Mouse (Mus musculus) ovary, postnatal 14 days (tissue): Measurements from ENCODE around the gene Ddx19b.
"Not testable (repeated sequence)": the region's sequence is repeated elsewhere in the genome, so short reads cannot be mapped to it uniquely, and the experiment has no call there.

Source experiments
- DNase-seq: peaks from one replicate; pipeline ENCODE4 v3.0.0; 2022; ENCODE audit warnings: low spot score

Ddx19b gene

GRCm38 (mm10) chr8:111034276-111034675, 2.7 kb upstream of the Ddx19b start:
- no peak for DNase-seq

DNA sequence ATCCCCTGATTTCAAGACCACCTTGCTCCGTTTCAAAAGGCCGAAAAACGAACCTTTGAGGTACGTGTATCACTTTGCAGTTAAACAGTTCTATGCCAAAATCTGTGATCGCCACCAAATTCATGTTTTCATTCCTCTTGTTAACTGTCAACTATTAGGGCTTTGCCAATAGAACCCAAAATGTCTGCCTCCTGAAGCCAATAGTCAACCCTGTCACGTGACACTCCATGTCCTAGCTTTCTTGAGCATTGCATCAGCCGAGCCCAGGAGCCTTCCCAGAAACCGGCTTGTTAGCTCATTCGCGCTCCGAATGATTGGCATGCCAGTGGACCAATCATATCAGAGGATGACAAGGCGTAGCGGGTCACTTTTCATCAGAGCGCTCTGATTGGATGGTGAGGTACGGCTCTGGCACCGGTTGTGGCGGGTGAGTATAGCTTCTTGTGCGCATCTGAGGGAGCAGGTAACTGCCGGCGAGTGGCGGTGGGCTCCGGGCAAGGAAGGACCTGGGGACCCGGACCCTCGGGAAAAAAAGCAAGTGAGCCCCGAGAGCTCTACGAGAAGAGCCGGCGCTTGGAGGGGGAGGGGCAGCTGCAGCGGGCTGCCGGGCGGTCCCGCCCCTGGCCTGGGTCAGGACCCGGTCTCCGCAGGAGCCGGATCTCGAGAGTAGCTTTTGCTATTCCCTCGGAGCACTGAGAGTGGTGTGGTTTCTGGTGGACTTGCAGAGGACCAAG, 2.1 kb upstream of the Ddx19b start:
- DNase-seq: peak; percentile 93

DNA sequence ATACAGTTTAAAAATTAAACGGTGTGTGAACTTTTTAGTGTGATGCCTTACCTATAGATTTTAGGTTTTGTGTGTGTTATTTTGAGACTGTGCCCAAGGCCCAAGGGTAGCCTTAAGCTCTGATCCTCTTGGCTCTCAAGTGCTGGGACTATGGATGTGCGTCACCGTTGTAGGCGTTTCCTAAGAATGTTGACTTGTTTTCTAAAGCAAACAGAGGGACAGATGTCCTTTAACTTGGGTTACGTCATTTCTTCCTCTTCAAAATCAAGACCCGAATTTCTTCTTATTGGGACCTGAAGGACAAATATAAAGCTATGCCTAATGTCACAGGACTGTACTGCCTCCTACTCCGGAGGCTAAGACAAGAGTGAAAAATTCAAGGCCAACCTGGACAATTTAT, 1.4 kb upstream of the Ddx19b start, which contains the start of gene Aars:
TSS of gene Aars (plus strand) at position 229 of the 400 bp plus-strand sequence.
- no peak for DNase-seq

GRCm38 (mm10) chr8:111030045-111030444, 1.5 kb downstream of the Ddx19b start:
- DNase-seq: no peak

DNA sequence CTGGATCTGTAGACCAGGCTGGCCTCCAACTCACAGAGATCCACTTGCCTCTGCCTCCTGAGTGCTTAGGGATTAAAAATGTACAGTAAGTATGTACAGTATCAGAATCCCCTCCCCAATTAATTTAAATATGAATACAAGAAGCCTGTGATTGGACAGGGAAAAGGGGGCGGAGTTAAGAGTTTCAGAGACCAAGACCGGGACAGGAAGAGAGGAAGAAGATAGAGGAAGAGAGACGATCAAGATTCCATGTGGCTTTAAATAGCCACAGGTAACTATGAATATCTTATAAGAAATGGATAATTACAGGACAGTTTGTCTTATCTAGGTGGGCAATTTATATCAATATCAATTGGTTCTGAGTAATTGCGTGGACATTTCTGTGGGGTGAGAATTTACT, 2.0 kb downstream of the Ddx19b start:
- DNase-seq: no peak

GRCm38 (mm10) chr8:111027391-111027937, 4.1 kb downstream of the Ddx19b start:
- peak; percentile 78 for DNase-seq

DNA sequence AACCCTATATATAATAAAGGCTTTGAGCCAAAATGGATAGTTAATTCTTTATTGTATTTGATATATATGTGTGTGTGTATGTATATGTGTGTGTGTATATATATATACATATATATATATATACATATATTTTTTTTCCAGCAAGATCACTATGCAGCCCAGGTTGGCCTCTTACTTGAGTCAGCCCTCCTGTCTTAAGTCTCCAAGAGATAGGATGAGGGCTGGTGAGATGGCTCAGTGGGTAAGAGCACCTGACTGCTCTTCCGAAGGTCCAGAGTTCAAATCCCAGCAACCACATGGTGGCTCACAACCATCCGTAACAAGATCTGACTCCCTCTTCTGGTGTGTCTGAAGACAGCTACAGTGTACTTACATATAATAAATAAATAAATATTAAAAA, 4.9 kb downstream of the Ddx19b start:
- not testable (repeated sequence) for DNase-seq

GRCm38 (mm10) chr8:111010230-111010991, 21.1 kb downstream of the Ddx19b start:
- DNase-seq: not testable (repeated sequence)

DNA sequence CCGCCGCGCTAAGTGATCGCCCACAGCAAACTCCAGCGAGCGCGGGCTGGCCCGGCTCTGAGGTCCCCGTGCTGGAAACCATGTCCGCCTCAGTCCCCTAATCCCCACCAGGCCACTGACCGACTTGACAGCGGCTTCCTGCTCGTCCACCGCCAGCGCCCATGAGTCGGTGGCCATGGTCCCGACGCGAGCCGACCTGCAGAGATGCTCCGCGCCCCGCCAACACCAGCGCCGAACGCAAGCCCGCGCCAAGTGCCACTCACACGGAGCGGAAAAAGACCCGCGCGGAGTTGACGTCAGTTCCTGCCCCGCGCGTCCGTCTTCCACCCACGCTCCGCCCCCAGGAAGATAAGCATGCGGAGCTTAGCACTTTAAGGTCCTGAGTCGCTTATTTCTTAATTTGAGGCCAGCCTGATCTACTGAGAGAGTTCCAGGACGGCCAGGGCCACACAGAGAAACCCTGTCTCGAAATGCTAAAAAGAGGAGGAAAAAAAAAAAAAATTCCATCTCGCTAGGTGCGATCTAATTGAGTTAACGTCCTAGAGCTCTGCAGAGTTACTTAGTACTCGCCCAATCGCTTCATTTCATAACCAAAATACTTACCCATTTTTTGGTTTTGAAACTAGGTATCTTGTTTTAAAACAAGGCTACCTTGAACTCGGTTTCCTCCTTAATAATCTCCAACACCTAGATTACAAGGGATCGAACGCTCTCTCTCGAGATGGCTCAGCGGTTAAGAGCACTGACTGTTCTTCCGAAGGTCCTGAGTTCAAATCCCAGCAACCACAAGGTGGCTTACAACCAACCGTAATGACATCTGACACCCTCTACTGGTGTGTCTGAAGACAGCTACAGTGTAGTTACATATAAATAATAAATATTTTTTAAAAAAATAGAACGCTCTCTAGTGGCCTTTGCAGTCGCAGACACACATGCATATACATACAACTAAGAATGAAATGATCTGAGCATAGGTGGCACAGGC, 33.7 kb downstream of the Ddx19b start, which contains the start of gene Ddx19a:
TSS of gene Ddx19a (minus strand) at position 254 of the 985 bp plus-strand sequence.
- DNase-seq: peak; percentile 74

DNA sequence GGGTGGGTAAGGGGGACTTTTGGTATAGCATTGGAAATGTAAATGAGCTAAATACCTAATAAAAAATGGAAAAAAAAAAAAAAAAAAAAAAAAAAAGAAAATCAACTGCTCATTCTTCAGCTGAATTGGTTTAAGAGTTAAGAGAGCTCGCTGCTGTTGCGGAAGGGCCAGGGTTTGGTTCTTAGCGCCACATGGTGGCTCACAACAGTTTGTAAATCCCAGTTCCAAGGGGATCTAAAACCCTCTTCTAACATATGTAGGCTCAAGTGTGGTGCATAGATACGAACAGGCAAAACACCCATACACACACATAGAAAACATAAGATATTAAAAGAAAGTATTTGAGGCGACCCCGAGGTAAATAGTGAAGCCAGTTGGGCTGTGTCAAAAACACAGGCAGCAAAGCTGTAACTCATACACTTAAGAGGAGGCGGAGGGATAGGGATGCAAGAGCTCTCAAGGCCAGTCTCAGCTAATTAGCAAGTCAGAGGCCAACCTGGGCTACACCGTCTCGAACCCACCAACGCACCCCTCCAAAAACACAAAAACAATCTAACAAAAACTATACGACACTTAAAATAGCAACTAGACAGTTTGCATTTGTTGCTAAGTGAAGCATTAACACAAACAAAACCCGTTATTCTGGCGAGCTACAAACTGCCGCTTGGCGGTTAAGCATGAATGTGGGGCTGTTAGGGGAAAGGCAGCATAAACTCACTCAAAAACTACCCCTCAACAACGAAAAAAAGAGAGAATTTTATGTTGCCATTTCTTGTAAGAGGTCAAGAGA, 34.7 kb downstream of the Ddx19b start:
- no peak for DNase-seq

GRCm38 (mm10) chr8:110990017-110990416, 41.5 kb downstream of the Ddx19b start:
- no peak for DNase-seq

GRCm38 (mm10) chr8:110987805-110988744, 43.5 kb downstream of the Ddx19b start:
- no peak for DNase-seq

DNA sequence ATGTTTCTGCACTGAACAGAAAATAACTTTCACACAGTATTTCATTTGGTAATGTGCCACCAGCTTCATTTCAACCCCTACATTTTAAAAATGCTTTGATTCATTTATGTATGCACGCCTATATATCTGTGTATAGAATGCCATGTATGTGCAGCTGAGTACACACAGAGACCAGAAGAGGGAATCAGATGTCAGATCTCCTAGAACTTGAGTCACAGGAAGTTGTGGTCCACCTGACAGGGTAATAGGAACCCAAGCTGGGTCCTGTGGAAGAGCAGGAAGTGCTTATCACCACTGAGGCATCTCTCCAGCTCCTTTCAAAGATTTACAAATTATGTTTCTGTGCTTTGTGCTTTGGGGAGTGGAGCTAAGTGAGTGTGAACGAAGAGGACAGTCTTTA, 50.2 kb downstream of the Ddx19b start:
- DNase-seq: no peak

- DNase-seq: not testable (repeated sequence)
These were observed 53.6 kb downstream of the Ddx19b start for GRCm38 (mm10) chr8:110977987-110978386.

GRCm38 (mm10) chr8:110976532-110976931, 55.0 kb downstream of the Ddx19b start:
- not testable (repeated sequence) for DNase-seq

- DNase-seq: peak; percentile 77
These were observed 61.4 kb downstream of the Ddx19b start for GRCm38 (mm10) chr8:110969910-110970770.

- no peak for DNase-seq
These were observed 64.2 kb downstream of the Ddx19b start for GRCm38 (mm10) chr8:110967326-110967725.

DNA sequence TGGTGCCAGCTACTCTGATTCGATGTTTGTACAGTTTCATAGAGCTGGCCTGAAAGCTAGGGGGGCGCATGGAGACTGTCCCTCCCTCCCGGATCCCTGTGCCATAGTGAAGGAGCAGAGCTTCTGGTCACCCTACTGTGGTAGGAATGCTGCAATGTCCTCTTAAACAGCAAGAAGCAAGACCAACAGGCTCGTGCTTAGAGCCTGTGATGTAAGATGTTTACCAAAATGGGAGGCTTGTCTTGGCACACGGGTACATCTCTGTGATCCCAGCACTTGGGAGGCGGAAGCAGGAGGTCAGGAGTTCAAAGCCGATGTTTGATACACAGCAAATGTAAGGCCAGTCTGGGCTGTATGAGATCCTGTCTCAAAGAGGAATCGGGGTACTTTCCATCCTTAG, 65.0 kb downstream of the Ddx19b start:
- no peak for DNase-seq

DNA sequence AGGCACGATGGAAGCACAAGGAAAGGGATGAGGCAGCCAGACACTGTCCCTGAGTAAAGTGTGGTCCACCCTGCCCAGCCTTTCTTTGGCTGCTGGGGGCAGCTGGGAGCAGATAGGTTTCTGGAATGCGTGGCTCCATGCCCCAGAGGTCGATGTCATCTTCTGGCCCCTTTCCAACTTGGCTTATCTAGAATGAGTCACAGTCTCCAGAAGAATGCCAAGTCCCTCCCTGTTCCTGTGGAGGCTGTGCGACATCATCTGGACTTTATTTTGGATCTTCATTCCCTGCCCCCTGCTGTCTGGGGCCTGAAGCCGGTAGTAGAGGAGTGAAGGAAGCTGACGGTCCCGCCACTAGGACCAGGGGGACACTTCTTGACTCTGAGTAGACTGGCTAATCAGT, 66.0 kb downstream of the Ddx19b start:
- DNase-seq: peak; percentile 67
